Mouse (Mus musculus) brain, embryonic 14.5 days (tissue): ENCODE data around the gene Gvin1. TPM values are rescaled to one million over a fixed set of nuclear protein-coding genes. Genes with fewer than 3 reads are reported as not detected.
"Not testable (repeated sequence)": the region's sequence is repeated elsewhere in the genome, so short reads cannot be mapped to it uniquely, and the experiment has no call there.

Experiments used
- DNase-seq: peaks from one replicate; pipeline ENCODE4 v3.0.0-alpha.2; 2011; ENCODE audit warnings: low read depth
- CTCF ChIP-seq: fragments of 200-500 bp; IDR thresholded peaks from 2 replicates; pipeline ENCODE4 v1.5.1; 2012; ENCODE audit warnings: inconsistent platforms, mild to moderate bottlenecking, moderate library complexity, borderline replicate concordance; ENCODE audit not compliant: insufficient read depth, insufficient read length; ENCODE audit errors: extremely low read depth
- POLR2A ChIP-seq: fragments of 200-500 bp; IDR thresholded peaks from 2 replicates; pipeline ENCODE4 v1.6.1; 2012; ENCODE audit warnings: mild to moderate bottlenecking, inconsistent platforms, borderline replicate concordance; ENCODE audit not compliant: poor library complexity, insufficient read depth, insufficient read length, severe bottlenecking; ENCODE audit errors: extremely low read depth
- polyA plus RNA-seq: library from polyadenylated mRNA; depleted of rRNA; stranded (reverse); fragments of >200 nt; gene quantifications from 2 replicates; pipeline ENCODE4 v1.2.3, GENCODE M21; 2012; rRNA removed

The Gvin1 gene
- polyA plus RNA-seq, result 0.06 and 0.08 TPM in 2 replicates

- not testable (repeated sequence) for DNase-seq
Measured at GRCm38 (mm10) chr7:106215177-106215576, at the start of gene Gvin1. Gene Gvin1, minus strand, starts transcription at chr7:106215326.

GRCm38 (mm10) chr7:106251844-106252517 is 36.9 kb upstream of the Gvin1 start:
- TF ChIP-seq CTCF, result no peak
- TF ChIP-seq POLR2A, result no peak
- DNase-seq, result no peak

- DNase-seq, result no peak
- no peak for TF ChIP-seq POLR2A
- TF ChIP-seq CTCF, result no peak
Measured at GRCm38 (mm10) chr7:106248922-106249321, 33.8 kb upstream of the Gvin1 start.

GRCm38 (mm10) chr7:106248245-106248644 is 33.1 kb upstream of the Gvin1 start:
- no peak for TF ChIP-seq POLR2A
- no peak for TF ChIP-seq CTCF
- DNase-seq, result no peak

GRCm38 (mm10) chr7:106245601-106246000 is 30.5 kb upstream of the Gvin1 start:
- peak; percentile 25 for DNase-seq
- TF ChIP-seq POLR2A (no peak), CTCF (no peak)

GRCm38 (mm10) chr7:106240484-106241275 is 25.6 kb upstream of the Gvin1 start:
- not testable (repeated sequence) for DNase-seq

GRCm38 (mm10) chr7:106237192-106237465 is 22.0 kb upstream of the Gvin1 start:
- TF ChIP-seq CTCF, result no peak
- no peak for TF ChIP-seq POLR2A
- DNase-seq, result no peak

GRCm38 (mm10) chr7:106236327-106237191 is 21.4 kb upstream of the Gvin1 start:
- TF ChIP-seq CTCF (no peak), POLR2A (no peak)
- DNase-seq, result no peak

- DNase-seq, result no peak
- no peak for TF ChIP-seq CTCF
- no peak for TF ChIP-seq POLR2A
Measured at GRCm38 (mm10) chr7:106235596-106235995, 20.5 kb upstream of the Gvin1 start.

GRCm38 (mm10) chr7:106215910-106216309 is 784 bp upstream of the Gvin1 start:
- not testable (repeated sequence) for DNase-seq

- not testable (repeated sequence) for DNase-seq
Measured at GRCm38 (mm10) chr7:106213770-106214169, 1.4 kb downstream of the Gvin1 start.

- not testable (repeated sequence) for DNase-seq
Measured at GRCm38 (mm10) chr7:106206630-106207029, 8.5 kb downstream of the Gvin1 start.

- not testable (repeated sequence) for DNase-seq
Measured at GRCm38 (mm10) chr7:106177065-106177464, 38.1 kb downstream of the Gvin1 start.

GRCm38 (mm10) chr7:106145013-106145754 is 69.9 kb downstream of the Gvin1 start:
- DNase-seq, result not testable (repeated sequence)

GRCm38 (mm10) chr7:106141128-106141895 is 73.8 kb downstream of the Gvin1 start:
- DNase-seq, result not testable (repeated sequence)
